Mouse (Mus musculus) forebrain, postnatal 0 days (tissue): ENCODE data around the gene Gm45623. TPM values are rescaled to one million over a fixed set of nuclear protein-coding genes. Genes with fewer than 3 reads are reported as not detected.
A peak's percentile ranks its signal among the peaks of the same experiment; 100 is the strongest.

Experiments
- ATAC-seq: fragments of 200-750 bp; cut with Nextera tagmentation; 2 replicates; pipeline ENCODE4 v1.8.0; 2017; ENCODE audit warnings: mild to moderate bottlenecking, moderate library complexity
- DNase-seq: peaks from one replicate; pipeline ENCODE4 v3.0.0-alpha.2; 2015
- H3K27ac ChIP-seq: fragments of 300-500 bp; sonication (generic); 2 replicates; pipeline ENCODE4 v1.5.1; 2014; ENCODE audit warnings: low read depth, mild to moderate bottlenecking, antibody characterized with exemption, low read length, moderate library complexity, mixed read lengths
- H3K27me3 ChIP-seq: fragments of 300-500 bp; sonication (generic); 2 replicates; pipeline ENCODE4 v1.6.1; 2014; ENCODE audit warnings: mild to moderate bottlenecking, low read length, mixed read lengths; ENCODE audit not compliant: insufficient read depth
- H3K36me3 ChIP-seq: fragments of 300-500 bp; sonication (generic); 2 replicates; pipeline ENCODE4 v1.6.1; 2014; ENCODE audit warnings: mild to moderate bottlenecking, moderate library complexity; ENCODE audit not compliant: insufficient read depth
- H3K4me1 ChIP-seq: fragments of 300-500 bp; sonication (generic); 2 replicates; pipeline ENCODE4 v1.6.1; 2014; ENCODE audit warnings: antibody characterized with exemption; ENCODE audit not compliant: insufficient read depth
- H3K4me2 ChIP-seq: fragments of 300-500 bp; sonication (generic); 2 replicates; pipeline ENCODE4 v1.6.1; 2014; ENCODE audit warnings: low read depth, mild to moderate bottlenecking, moderate library complexity
- H3K4me3 ChIP-seq: fragments of 300-500 bp; sonication (generic); 2 replicates; pipeline ENCODE4 v1.5.1; 2014; ENCODE audit warnings: low read depth, low read length, mixed read lengths
- H3K9ac ChIP-seq: fragments of 300-500 bp; sonication (generic); 2 replicates; pipeline ENCODE4 v1.6.1; 2014; ENCODE audit warnings: mild to moderate bottlenecking
- H3K9me3 ChIP-seq: fragments of 300-500 bp; sonication (generic); 2 replicates; pipeline ENCODE4 v1.6.1; 2016; ENCODE audit warnings: low read length
- CTCF ChIP-seq: sonication (generic); IDR thresholded peaks from 2 replicates; pipeline ENCODE4 v1.5.1; 2016; ENCODE audit warnings: antibody characterized with exemption, control low read depth, low read depth
- WGBS: fragments of 180-500 bp; shearing (Covaris S2); extraction: QIAGEN DNeasy Blood & Tissue Kit; methylation state at CpG from one replicate; pipeline ENCODE4 v1.1.7; 2014; 5-methylcytosine and 5-hydroxymethylcytosine counted together
- polyA plus RNA-seq: library from polyadenylated mRNA; unstranded; fragments of >200 nt; fragmentation: Nextera tagmentation; extraction: Ambion mirVana; gene quantifications from 2 replicates; pipeline ENCODE4 v1.2.1, GENCODE M21; 2015
- total RNA-seq: library from RNA; depleted of rRNA; stranded (reverse); fragments of >200 nt; gene quantifications from 2 replicates; pipeline ENCODE4 v1.2.3, GENCODE M21; 2014; rRNA removed

The Gm45623 gene
- total and polyA plus RNA-seq, 2 experiments from 2014 or later, result 3.4 to 8.8 TPM

DNA sequence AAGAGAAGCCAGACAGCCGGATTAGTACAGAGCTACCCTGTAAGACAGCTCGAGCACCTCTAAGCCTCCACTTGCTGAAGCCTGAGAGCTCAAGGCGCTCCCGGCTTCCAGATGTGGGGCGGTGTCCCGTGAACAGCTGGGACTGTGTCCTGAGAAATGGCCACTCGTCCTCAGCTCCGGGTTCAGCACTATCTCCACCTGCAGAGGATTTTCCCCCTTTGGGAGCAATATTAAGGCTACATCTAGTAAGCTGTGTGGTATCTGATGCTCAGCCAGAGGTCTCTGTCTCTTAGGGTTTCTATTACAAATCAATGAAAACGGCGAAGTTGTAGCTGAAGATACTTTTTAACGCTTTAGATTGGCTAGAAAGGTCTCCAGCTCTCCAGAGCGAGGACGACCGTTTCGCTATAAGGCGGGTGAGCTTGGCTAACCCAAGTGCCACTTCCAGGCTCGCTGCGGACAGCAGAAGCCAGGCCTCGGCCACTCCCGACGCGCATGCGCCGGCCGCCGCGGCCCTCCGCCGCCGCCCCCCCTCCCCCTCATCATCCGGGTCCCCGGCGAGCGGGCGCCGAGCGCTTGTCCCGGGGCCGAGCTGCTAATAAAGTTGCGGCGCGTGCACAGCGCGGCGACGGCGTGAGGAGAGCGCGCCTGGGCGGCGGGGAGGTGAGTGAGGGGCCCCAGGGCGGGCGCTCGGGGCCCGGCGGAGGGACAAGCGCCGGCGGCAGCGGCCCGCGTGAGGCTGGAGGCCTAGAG is 51.0 kb downstream of the Gm45623 start, which contains the start of gene Smad5:
Smad5 (plus strand) TSS at position 542 of the 753 bp plus-strand sequence.
- WGBS, result 3% methylated on average over 54 of the region's 62 CpGs
- peak within 1 kb of the TSS; percentile 88 for H3K4me3 ChIP-seq
- peaks cover 38% of the 10 kb centered on the region for H3K4me1 ChIP-seq

More for the DNA sequence above, 51.0 kb downstream of the Gm45623 start, which contains the start of gene Smad5:
- H3K9me3 ChIP-seq, result no peaks in the 10 kb centered on the region
- peak within 1 kb of the TSS; percentile 87 for H3K9ac ChIP-seq
- ATAC-seq, result peak; percentile 84
- H3K27ac ChIP-seq, result peak within 1 kb of the TSS; percentile 96
- peak within 1 kb of the TSS; percentile 50 for H3K4me2 ChIP-seq
- TF ChIP-seq CTCF, result no peak
- no peaks in the 10 kb centered on the region for H3K36me3 ChIP-seq
- peak; percentile 96 for DNase-seq
- no peaks in the 10 kb centered on the region for H3K27me3 ChIP-seq

Other genes with a start within 250 kb of the Gm45623 start
- 5.4 and 7.1 TPM in 2 replicates for gene Fbxl21, start 231.4 kb downstream of the Gm45623 start, total RNA-seq
- gene Fbxl21, start 231.4 kb downstream of the Gm45623 start, polyA plus RNA-seq, result 3.4 and 4.3 TPM in 2 replicates
- gene Lect2, start 205.3 kb downstream of the Gm45623 start, total RNA-seq, result not detected in 2 replicates
- gene Lect2, start 205.3 kb downstream of the Gm45623 start, polyA plus RNA-seq, result not detected in 2 replicates
- 4.3 and 4.8 TPM in 2 replicates for gene Tgfbi, start 144.3 kb downstream of the Gm45623 start, total RNA-seq
- gene Tgfbi, start 144.3 kb downstream of the Gm45623 start, polyA plus RNA-seq, result 4.9 and 5.3 TPM in 2 replicates
- 45.2 and 54.6 TPM in 2 replicates for gene Smad5, start 50.8 kb downstream of the Gm45623 start, total RNA-seq
- 15.7 and 17.1 TPM in 2 replicates for gene Smad5, start 50.8 kb downstream of the Gm45623 start, polyA plus RNA-seq
- 8.2 and 10.4 TPM in 2 replicates for gene Trpc7, start 142.2 kb upstream of the Gm45623 start, total RNA-seq
- 1.4 and 3.5 TPM in 2 replicates for gene Trpc7, start 142.2 kb upstream of the Gm45623 start, polyA plus RNA-seq